Mouse (Mus musculus): Measurements from ENCODE around the gene Lypla2.
"Not testable (repeated sequence)": the region's sequence is repeated elsewhere in the genome, so short reads cannot be mapped to it uniquely, and the experiment has no call there.

DNA sequence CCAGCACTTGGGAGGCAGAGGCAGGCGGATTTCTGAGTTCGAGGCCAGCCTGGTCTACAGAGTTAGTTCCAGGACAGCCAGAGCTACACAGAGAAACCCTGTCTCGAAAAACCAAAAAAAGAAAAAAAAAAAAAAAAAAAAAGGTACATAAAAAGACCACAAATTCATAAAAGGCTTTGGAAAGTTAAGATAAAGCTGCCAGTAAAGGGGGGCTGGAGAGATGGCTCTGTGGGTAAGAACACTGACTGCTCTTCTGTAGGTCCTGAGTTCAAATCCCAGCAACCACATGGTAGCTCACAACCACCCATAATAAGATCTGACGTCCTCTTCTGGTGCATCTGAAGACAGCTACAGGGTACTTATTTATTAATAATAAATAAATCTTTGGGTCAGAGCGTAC lies 7.8 kb upstream of the Lypla2 start:
- not testable (repeated sequence) for TF ChIP-seq CTCF (IDR thresholded peaks at IDR 0.05; ENCODE audit: low read depth, low read length); POLR2A (IDR thresholded peaks at IDR 0.05; ENCODE audit: borderline replicate concordance, low read depth, low read length)

Measured in bone marrow macrophage, adult 2 months (primary cell).